Mouse (Mus musculus): ENCODE results near the gene Map2k4. TPM values are rescaled to one million over a fixed set of nuclear protein-coding genes. Genes with fewer than 3 reads are reported as not detected.

The Map2k4 gene
- polyA plus RNA-seq, 1 experiment, result 72.5 TPM

DNA sequence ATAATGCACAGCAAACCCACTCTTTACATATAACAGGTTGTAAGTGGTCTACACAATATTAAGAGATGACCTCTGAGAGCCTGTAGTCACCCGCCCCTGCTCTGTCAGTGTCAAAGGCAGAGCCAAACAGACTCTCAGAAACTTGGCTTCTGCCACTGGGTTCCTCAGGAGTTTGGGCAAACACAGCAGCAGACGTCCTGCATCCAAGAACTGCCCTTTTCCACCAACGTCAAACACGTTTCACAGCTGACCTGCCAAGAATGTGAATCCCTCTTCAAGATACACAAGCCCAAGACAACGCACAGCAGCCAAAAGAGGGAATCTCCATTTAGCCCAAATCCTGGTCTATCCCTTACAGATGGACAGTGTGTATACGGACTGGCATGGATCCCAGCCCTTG, 147.8 kb downstream of the Map2k4 start:
- TF ChIP-seq POLR2A (IDR thresholded peaks at IDR 0.05; ENCODE audit: borderline replicate concordance, extremely low read depth, insufficient read depth, insufficient read length, poor library complexity, severe bottlenecking) (no peak), CTCF (IDR thresholded peaks at IDR 0.05; ENCODE audit: borderline replicate concordance, extremely low read depth, insufficient read depth, insufficient read length) (no peak)
- no peak for DNase-seq (ENCODE audit: low read depth)

Other genes starting within 250 kb of the Map2k4 start
- gene Zkscan6, start 18.9 kb upstream of the Map2k4 start, polyA plus RNA-seq (2012; rRNA removed), result 10.2 and 10.4 TPM in 2 replicates

Data from brain, embryonic 14.5 days (tissue).